Mouse (Mus musculus) frontal cortex, postnatal 36 days (tissue): ENCODE measurements around the gene Uvrag.
"Not testable (repeated sequence)": the region's sequence is repeated elsewhere in the genome, so short reads cannot be mapped to it uniquely, and the experiment has no call there.

Source experiments
- DNase-seq, 2 experiments: peaks; one replicate each; pipeline ENCODE4 v3.0.0; 2022; ENCODE audit warnings: low spot score in 2 of 2

The Uvrag gene

GRCm38 (mm10) chr7:99100087-99100486 lies 40.9 kb downstream of the Uvrag start:
- DNase-seq, result no peak

GRCm38 (mm10) chr7:99097781-99098180 lies 43.2 kb downstream of the Uvrag start:
- no peak for DNase-seq

GRCm38 (mm10) chr7:99097128-99097527 lies 43.8 kb downstream of the Uvrag start:
- DNase-seq, result no peak

GRCm38 (mm10) chr7:99095191-99095590 lies 45.8 kb downstream of the Uvrag start:
- peak in 1 of 2 experiments; percentile 24 for DNase-seq

GRCm38 (mm10) chr7:99094336-99094735 lies 46.6 kb downstream of the Uvrag start:
- no peak for DNase-seq

GRCm38 (mm10) chr7:99091915-99092645 lies 48.9 kb downstream of the Uvrag start:
- DNase-seq, result no peak

- DNase-seq, result no peak
These were observed 51.2 kb downstream of the Uvrag start for GRCm38 (mm10) chr7:99089716-99090115.

GRCm38 (mm10) chr7:99088576-99089346 lies 52.2 kb downstream of the Uvrag start:
- DNase-seq, result no peak

GRCm38 (mm10) chr7:99087581-99087980 lies 53.4 kb downstream of the Uvrag start:
- DNase-seq, result no peak

- DNase-seq, result no peak
These were observed 54.1 kb downstream of the Uvrag start for GRCm38 (mm10) chr7:99086646-99087443.

- DNase-seq, result no peak
These were observed 55.7 kb downstream of the Uvrag start for GRCm38 (mm10) chr7:99085249-99085648.

- DNase-seq, result peak; percentile 67 to 69
These were observed 61.4 kb downstream of the Uvrag start for GRCm38 (mm10) chr7:99079522-99079921.

- DNase-seq, result no peak
These were observed 62.1 kb downstream of the Uvrag start for GRCm38 (mm10) chr7:99078805-99079204.

GRCm38 (mm10) chr7:99077234-99077633 lies 63.7 kb downstream of the Uvrag start:
- DNase-seq, result no peak

- DNase-seq, result no peak
These were observed 65.8 kb downstream of the Uvrag start for GRCm38 (mm10) chr7:99075101-99075500.

- peak in 1 of 2 experiments; percentile 45 for DNase-seq
These were observed 67.1 kb downstream of the Uvrag start for GRCm38 (mm10) chr7:99073734-99074372.

GRCm38 (mm10) chr7:99067710-99068109 lies 73.2 kb downstream of the Uvrag start:
- no peak for DNase-seq

GRCm38 (mm10) chr7:99065920-99066319 lies 75.0 kb downstream of the Uvrag start:
- no peak for DNase-seq

GRCm38 (mm10) chr7:99065391-99065831 lies 75.5 kb downstream of the Uvrag start:
- DNase-seq, result no peak

GRCm38 (mm10) chr7:99064795-99065194 lies 76.1 kb downstream of the Uvrag start:
- DNase-seq, result no peak

GRCm38 (mm10) chr7:99062263-99062662 lies 78.7 kb downstream of the Uvrag start:
- DNase-seq, result not testable (repeated sequence)
